Mouse (Mus musculus): ENCODE results near the gene C1rl. TPM values are rescaled to one million over a fixed set of nuclear protein-coding genes. Genes with fewer than 3 reads are reported as not detected.
"Not testable (repeated sequence)": the region's sequence is repeated elsewhere in the genome, so short reads cannot be mapped to it uniquely, and the experiment has no call there.

Gene C1rl
- polyA plus RNA-seq, 1 experiment, result 5.0 TPM

GRCm38 (mm10) chr6:124502021-124502420, 9.1 kb downstream of the C1rl start:
- DNase-seq (ENCODE audit: low spot score), result no peak

- DNase-seq (ENCODE audit: low spot score), result no peak
These were observed 12.1 kb downstream of the C1rl start for GRCm38 (mm10) chr6:124505028-124505427.

DNA sequence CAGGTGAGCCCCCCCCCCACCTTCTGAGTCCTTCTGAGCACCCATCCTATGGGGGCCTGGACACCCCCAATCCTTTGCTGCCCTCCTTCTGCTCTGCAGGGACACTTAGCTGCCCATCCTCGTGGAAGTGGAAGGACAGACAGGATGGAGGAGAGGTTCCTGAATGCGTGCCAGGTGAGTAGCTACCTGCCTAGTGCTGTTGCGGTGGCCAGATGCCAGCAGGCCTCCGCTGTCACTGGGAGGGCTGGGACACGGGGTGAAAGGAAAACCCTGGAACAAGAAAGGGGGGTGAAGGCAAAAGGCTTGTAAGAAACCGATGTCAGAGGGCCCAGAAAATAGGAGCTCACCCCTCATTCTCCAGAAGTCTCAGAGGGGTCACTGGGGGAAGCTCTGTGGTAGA, 14.1 kb downstream of the C1rl start:
- DNase-seq (ENCODE audit: low spot score), result no peak

DNA sequence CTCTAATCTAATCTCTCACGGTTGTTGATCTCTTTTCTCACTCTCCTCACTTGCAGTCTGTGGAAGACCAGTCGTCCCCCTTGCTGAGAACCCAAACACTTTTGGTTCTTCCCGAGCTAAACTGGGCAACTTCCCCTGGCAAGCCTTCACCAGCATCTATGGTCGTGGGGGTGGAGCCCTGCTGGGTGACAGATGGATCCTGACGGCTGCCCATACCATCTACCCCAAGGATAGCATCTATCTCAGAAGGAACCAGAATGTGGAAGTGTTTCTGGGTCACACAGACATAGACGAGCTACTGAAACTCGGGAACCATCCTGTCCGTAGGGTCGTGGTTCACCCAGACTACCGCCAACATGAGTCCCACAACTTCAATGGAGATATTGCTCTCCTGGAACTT, 15.4 kb downstream of the C1rl start:
- DNase-seq (ENCODE audit: low spot score), result no peak

GRCm38 (mm10) chr6:124509192-124509591, 16.3 kb downstream of the C1rl start:
- not testable (repeated sequence) for DNase-seq (ENCODE audit: low spot score)

GRCm38 (mm10) chr6:124511936-124512335, 19.0 kb downstream of the C1rl start:
- DNase-seq (ENCODE audit: low spot score), result no peak

DNA sequence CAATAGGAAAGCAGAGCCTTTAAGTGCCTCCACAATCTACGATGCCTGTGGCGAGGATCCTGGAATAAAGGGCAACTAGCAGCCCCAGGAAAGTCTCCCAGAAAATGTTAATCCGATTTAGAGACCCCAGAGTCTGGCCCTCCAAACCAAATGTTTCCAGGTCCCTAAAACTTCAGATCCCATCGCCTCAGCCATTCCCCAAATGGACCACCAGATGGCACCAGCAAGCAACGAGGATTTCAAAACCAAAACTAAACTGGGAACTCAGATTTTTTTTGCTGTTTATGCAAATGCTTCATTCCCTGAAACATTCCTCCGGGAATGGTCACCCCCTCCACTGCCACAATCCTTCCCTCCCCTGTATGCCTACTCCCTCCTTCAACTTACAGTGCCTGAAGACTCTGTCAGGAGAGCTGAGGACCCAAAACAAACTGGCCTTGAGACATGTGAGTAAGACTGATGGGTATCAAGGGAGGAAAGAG, 19.5 kb downstream of the C1rl start, which contains the start of gene C1ra:
C1ra (plus strand) TSS at position 51 of the 482 bp plus-strand sequence.
- DNase-seq (ENCODE audit: low spot score), result no peak

DNA sequence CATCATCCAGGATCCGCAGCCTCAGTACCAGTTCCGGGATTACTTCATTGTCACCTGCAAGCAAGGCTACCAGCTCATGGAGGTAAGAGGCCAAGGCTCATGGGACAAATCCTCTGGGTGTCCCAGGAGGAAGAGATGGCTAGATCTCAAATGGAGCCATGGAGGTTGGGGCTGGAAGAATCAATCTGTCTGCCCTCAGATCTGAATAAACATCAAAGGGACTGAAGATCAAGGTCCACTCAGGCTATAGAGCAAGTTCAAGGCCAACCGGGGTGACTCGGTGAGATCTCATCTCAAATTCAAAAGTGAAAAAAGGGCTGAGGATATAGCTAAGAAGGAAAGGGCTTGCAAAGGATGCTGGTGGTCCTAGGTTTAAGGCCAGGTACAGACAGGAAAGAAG, 24.8 kb downstream of the C1rl start:
- not testable (repeated sequence) for DNase-seq (ENCODE audit: low spot score)

- DNase-seq (ENCODE audit: low spot score), result not testable (repeated sequence)
These were observed 29.2 kb downstream of the C1rl start for GRCm38 (mm10) chr6:124522082-124522481.

- DNase-seq (ENCODE audit: low spot score), result no peak
These were observed 35.0 kb downstream of the C1rl start for GRCm38 (mm10) chr6:124527881-124528280.

DNA sequence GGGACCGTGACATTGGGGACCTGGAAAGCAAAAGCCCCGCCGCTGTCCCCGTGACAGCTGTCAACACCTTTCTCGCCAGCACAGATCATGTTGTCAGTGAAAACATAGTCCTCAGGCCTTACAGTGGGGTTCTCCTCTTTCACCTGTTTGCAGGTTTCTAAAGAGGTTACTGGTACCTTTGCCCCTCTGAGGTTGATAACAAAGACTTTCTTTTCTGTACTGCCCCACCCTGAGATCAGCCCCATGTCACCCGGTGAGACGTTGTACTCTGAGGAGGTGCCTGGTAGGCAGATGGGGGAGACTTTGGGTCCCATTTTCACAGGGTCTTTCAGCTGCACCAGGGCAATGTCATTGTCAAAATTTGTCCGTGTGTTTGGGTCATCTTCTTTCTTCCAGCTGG, 38.2 kb downstream of the C1rl start:
- no peak for DNase-seq (ENCODE audit: low spot score)

- DNase-seq (ENCODE audit: low spot score), result not testable (repeated sequence)
These were observed 43.4 kb downstream of the C1rl start for GRCm38 (mm10) chr6:124536125-124536829.

GRCm38 (mm10) chr6:124541176-124541575, 48.3 kb downstream of the C1rl start:
- DNase-seq (ENCODE audit: low spot score), result not testable (repeated sequence)

GRCm38 (mm10) chr6:124542284-124542683, 49.4 kb downstream of the C1rl start, which contains the start of gene C1s1:
Gene C1s1 (minus strand): TSS chr6:124542359.
- not testable (repeated sequence) for DNase-seq (ENCODE audit: low spot score)

DNA sequence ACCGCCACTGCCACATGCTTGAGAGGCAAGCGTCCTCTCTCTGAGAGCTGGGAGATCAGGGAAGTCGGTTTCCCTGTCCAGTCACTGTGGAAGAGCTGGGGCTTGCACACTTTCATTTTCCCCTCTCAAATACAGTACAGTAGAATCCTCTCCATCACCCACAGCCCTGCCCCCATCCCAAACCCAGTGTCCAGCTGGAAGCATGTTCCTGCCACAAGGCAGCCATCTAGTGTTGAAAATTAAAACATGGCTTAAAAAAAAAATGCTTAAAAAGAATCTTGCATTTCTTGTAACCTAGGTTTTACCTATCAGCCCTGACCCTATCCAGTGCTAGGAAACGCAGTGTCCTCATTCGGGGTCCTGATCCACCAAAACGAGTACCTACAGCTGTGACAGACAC, 51.6 kb downstream of the C1rl start:
- DNase-seq (ENCODE audit: low spot score), result no peak

DNA sequence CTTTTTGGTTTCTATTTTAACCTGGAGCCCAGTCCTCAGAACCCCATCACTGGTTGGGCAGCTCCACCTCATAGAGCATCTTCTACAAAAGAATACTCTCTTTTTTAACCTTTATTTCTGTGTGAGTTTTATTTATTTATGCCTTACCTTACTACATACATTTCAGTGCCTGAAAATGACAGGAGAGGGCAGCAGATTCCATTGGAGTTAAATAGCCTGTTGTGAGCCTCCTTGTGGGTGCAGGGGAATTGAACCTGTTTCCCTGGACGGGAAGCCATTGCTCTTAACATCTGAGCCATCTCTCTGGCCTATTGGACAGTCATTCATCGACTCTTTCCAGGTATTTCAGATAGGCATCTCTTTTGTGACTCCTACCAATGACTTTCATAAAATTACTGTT, 52.5 kb downstream of the C1rl start:
- DNase-seq (ENCODE audit: low spot score), result no peak

DNA sequence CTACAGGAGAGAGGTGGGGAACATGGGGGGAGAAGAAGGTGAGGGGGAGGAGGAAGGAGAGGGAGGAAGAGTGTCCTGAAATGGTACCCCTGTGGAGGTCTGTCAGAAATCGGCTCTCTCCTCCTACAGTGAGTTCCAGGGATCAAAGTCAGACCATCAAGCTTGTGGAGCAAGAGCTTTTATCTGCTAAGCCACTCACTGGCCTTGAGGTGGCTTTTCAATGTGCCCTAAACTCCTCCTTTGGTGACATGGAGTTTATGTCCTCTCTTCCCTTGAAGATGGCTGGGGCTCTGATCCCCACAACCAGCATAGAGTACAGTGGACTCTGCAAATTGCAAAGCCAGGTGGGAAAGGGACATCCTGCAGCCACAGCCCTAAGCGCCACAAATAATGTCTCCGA, 55.1 kb downstream of the C1rl start:
- not testable (repeated sequence) for DNase-seq (ENCODE audit: low spot score)

- no peak for DNase-seq (ENCODE audit: low spot score)
These were observed 56.2 kb downstream of the C1rl start for GRCm38 (mm10) chr6:124549023-124549550.

DNA sequence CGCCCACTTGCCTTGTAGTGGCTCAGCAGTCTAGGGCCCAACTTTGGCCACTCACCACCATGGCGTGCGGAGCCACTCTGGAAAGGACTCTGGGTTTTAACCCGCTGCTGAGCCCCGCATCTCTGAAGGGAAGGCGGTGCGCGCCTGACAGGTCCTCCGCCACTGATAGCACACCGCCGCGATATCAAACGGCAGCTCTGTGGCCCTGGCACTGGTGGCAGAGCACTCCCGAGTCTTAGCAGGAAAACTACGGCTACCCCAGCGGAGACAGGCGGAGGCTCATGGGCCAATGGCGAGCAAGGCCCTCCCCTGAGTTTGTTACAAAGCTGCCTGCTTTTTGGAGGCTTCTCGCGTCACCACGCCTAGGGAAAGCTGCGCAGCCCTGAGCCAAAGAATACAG, 59.9 kb downstream of the C1rl start:
- no peak for DNase-seq (ENCODE audit: low spot score)

DNA sequence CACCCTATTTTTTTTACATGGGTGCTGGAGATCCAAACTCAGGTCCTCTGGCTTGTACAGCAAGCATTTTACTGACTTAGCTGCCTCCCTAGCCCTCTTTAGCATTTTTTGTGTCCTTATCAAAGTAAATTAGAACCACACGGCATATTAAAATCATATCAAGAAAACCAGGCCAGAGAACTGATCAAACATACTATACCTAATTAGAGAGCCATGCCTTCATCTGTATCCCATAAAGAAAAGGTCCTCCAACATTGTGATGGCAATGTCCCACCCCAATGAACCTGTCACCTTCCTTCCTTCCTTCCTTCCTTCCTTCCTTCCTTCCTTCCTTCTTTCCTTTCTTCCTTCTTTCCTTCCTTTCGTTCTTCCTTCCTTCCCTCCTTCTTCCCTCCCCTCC, 63.0 kb downstream of the C1rl start:
- DNase-seq (ENCODE audit: low spot score), result not testable (repeated sequence)

Data from urinary bladder, adult 2 months (tissue).